Mouse (Mus musculus) limb, embryonic 14.5 days (tissue): ENCODE data around the gene Cdk2ap2. TPM values are rescaled to one million over a fixed set of nuclear protein-coding genes. Genes with fewer than 3 reads are reported as not detected.
"Not testable (repeated sequence)": the region's sequence is repeated elsewhere in the genome, so short reads cannot be mapped to it uniquely, and the experiment has no call there.

Experiments used
- ATAC-seq: fragments of 200-750 bp; cut with Nextera tagmentation; 2 replicates; pipeline ENCODE4 v1.8.0; 2017; ENCODE audit warnings: low read depth, moderate number of reproducible peaks, moderate TSS enrichment; ENCODE audit not compliant: low FRiP score
- DNase-seq: peaks from one replicate; pipeline ENCODE4 v3.0.0-alpha.2; 2015; ENCODE audit warnings: low spot score
- H3K27ac ChIP-seq: fragments of 300-500 bp; sonication (generic); replicated peaks from 2 replicates; pipeline ENCODE4 v1.5.1; 2014; ENCODE audit warnings: low read depth, mild to moderate bottlenecking, low read length, moderate library complexity, mixed read lengths
- H3K27me3 ChIP-seq: fragments of 300-500 bp; sonication (generic); 2 replicates; pipeline ENCODE4 v1.6.1; 2014; ENCODE audit warnings: low read length, mixed read lengths; ENCODE audit not compliant: control insufficient read depth, insufficient read depth
- H3K36me3 ChIP-seq: fragments of 300-500 bp; sonication (generic); 2 replicates; pipeline ENCODE4 v1.6.1; 2014; ENCODE audit warnings: mild to moderate bottlenecking, low read length, moderate library complexity, mixed read lengths; ENCODE audit not compliant: control insufficient read depth, insufficient read depth
- H3K4me1 ChIP-seq: fragments of 300-500 bp; sonication (generic); 2 replicates; pipeline ENCODE4 v1.6.1; 2014; ENCODE audit warnings: antibody characterized with exemption, low read length, mixed read lengths; ENCODE audit not compliant: control insufficient read depth, insufficient read depth
- H3K4me2 ChIP-seq: fragments of 300-500 bp; sonication (generic); replicated peaks from 2 replicates; pipeline ENCODE4 v1.6.1; 2014; ENCODE audit warnings: low read depth, mild to moderate bottlenecking, low read length, moderate library complexity; ENCODE audit not compliant: severe bottlenecking
- H3K4me3 ChIP-seq: fragments of 300-500 bp; sonication (generic); replicated peaks from 2 replicates; pipeline ENCODE4 v1.5.1; 2014; ENCODE audit warnings: low read length
- H3K9ac ChIP-seq: fragments of 300-500 bp; sonication (generic); 2 replicates; pipeline ENCODE4 v1.6.1; 2014; ENCODE audit warnings: mild to moderate bottlenecking, low read depth, low read length, moderate library complexity; ENCODE audit not compliant: severe bottlenecking
- H3K9me3 ChIP-seq: fragments of 300-500 bp; sonication (generic); 2 replicates; pipeline ENCODE4 v1.6.1; 2016; ENCODE audit warnings: low read length; ENCODE audit not compliant: control insufficient read depth
- POLR2A ChIP-seq: fragments of 200-500 bp; IDR thresholded peaks from 2 replicates; pipeline ENCODE4 v1.8.0; 2012; ENCODE audit warnings: inconsistent platforms, mild to moderate bottlenecking, moderate library complexity, borderline replicate concordance; ENCODE audit not compliant: insufficient read depth, insufficient read length; ENCODE audit errors: extremely low read depth
- WGBS: fragments of 180-500 bp; shearing (Covaris S2); extraction: QIAGEN DNeasy Blood & Tissue Kit; methylation state at CpG from one replicate; pipeline ENCODE4 v1.1.7; 2014; 5-methylcytosine and 5-hydroxymethylcytosine counted together
- polyA plus RNA-seq, 2 experiments: library from polyadenylated mRNA; depleted of rRNA in 1 of 2; stranded (reverse) in 1 of 2; unstranded in 1 of 2; fragments of >200 nt; fragmentation: Nextera tagmentation in 1 of 2; extraction: Ambion mirVana in 1 of 2; gene quantifications; 2 replicates each; pipeline versions ENCODE4 v1.2.1 to v1.2.3; 2012 to 2014

Cdk2ap2 gene
- polyA plus RNA-seq, 2 experiments, result 45.2 to 67.6 TPM

- Histone ChIP-seq H3K36me3 (no peaks in the 10 kb centered on the region), H3K27ac (no peak overlapping the region), H3K9me3 (no peaks in the 10 kb centered on the region), H3K4me3 (no peak overlapping the region), H3K4me1 (no peaks in the 10 kb centered on the region), H3K27me3 (no peaks in the 10 kb centered on the region), H3K4me2 (no peak overlapping the region), H3K9ac (no peak overlapping the region)
- DNase-seq, result no peak
- TF ChIP-seq POLR2A, result no peak
- 79% methylated on average over 13 of the region's 13 CpGs for WGBS
- no peak for ATAC-seq
These were observed 39.6 kb upstream of the Cdk2ap2 start for GRCm38 (mm10) chr19:4057389-4057788.

- WGBS, result 81% methylated on average over 7 of the region's 7 CpGs
- H3K4me3 ChIP-seq, result no peak overlapping the region
- ATAC-seq (no peak), DNase-seq (no peak)
- H3K9me3 ChIP-seq, result no peaks in the 10 kb centered on the region
- H3K27ac ChIP-seq, result no peak overlapping the region
- no peaks in the 10 kb centered on the region for H3K4me1 ChIP-seq
- no peak overlapping the region for H3K9ac ChIP-seq
- H3K27me3 ChIP-seq, result no peaks in the 10 kb centered on the region
- no peak overlapping the region for H3K4me2 ChIP-seq
- TF ChIP-seq POLR2A, result no peak
- no peaks in the 10 kb centered on the region for H3K36me3 ChIP-seq
These were observed 39.0 kb upstream of the Cdk2ap2 start for GRCm38 (mm10) chr19:4057962-4058361.

- ATAC-seq, result no peak
- no peak overlapping the region for H3K4me3 ChIP-seq
- DNase-seq, result no peak
These were observed 38.4 kb upstream of the Cdk2ap2 start for GRCm38 (mm10) chr19:4058581-4058980.

GRCm38 (mm10) chr19:4059069-4059740 is 37.8 kb upstream of the Cdk2ap2 start, which contains the start of gene Gstp3:
Gene Gstp3 (minus strand): TSS chr19:4059569.
- no peak within 1 kb of the TSS for H3K9ac ChIP-seq
- ATAC-seq (no peak), DNase-seq (no peak)
- no peaks in the 10 kb centered on the region for H3K9me3 ChIP-seq
- 78% methylated on average over 15 of the region's 15 CpGs for WGBS
- no peak within 1 kb of the TSS for H3K4me3 ChIP-seq
- H3K4me2 ChIP-seq, result no peak within 1 kb of the TSS
- TF ChIP-seq POLR2A, result no peak
- H3K27ac ChIP-seq, result no peak within 1 kb of the TSS
- H3K36me3 ChIP-seq, result no peaks in the 10 kb centered on the region
- no peaks in the 10 kb centered on the region for H3K27me3 ChIP-seq
- H3K4me1 ChIP-seq, result no peaks in the 10 kb centered on the region

More at GRCm38 (mm10) chr19:4058581-4058980, 38.4 kb upstream of the Cdk2ap2 start:
- no peaks in the 10 kb centered on the region for H3K4me1 ChIP-seq
- no peak overlapping the region for H3K27ac ChIP-seq
- H3K27me3 ChIP-seq, result no peaks in the 10 kb centered on the region
- WGBS, result 90% methylated on average over 5 of the region's 5 CpGs
- H3K9me3 ChIP-seq, result no peaks in the 10 kb centered on the region
- no peaks in the 10 kb centered on the region for H3K36me3 ChIP-seq
- TF ChIP-seq POLR2A, result no peak
- H3K9ac ChIP-seq, result no peak overlapping the region
- no peak overlapping the region for H3K4me2 ChIP-seq

GRCm38 (mm10) chr19:4060044-4060898 is 36.7 kb upstream of the Cdk2ap2 start:
- H3K9me3 ChIP-seq, H3K36me3 ChIP-seq, ATAC-seq, H3K27me3 ChIP-seq, H3K4me3 ChIP-seq, H3K4me2 ChIP-seq, H3K9ac ChIP-seq, H3K4me1 ChIP-seq, H3K27ac ChIP-seq, DNase-seq: not testable (repeated sequence)
- 89% methylated on average over 8 of the region's 8 CpGs for WGBS
